20 mouse cellular contexts compared by ENCODE assay signal in the genomic region with DNA sequence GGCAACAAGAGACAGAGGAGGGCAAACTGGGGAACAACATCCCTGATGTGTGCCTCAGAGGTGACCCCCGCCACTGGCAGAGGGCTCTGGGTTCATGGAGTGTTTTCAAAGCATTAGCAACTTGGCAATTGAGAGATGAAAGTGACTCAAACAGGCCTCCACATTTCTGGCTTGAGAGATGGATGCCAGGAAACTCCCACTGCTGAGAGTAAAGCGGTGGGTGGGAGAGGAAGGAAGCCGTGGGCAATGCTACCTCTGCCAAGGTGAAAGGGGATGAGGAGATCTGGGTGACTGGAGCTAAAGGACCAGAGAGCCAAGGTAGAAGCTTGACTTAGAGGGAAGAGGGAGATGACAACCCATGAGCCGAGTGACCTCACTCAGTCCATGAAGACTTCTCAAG.
DNase-seq lines count a peak whose midpoint lies in the region; ATAC-seq and TF ChIP-seq lines count a peak whose summit lies in the region.
"Had no signal": no experiment of that assay in that cellular context is flagged by ENCODE, and none has a peak within 500 bp of the region (broad histone marks: within the 10 kb centered on the region; RNA-seq: fewer than 3 reads in every experiment).

No protein-coding gene starts in this region.

- H3K27ac ChIP-seq in left cerebral cortex, adult 2 months = no peak overlapping the region
- H3K27ac ChIP-seq: heart, adult 2 months; heart, embryonic 10.5 days; heart, embryonic 13.5 days; hindbrain, embryonic 12.5 days; hindbrain, embryonic 15.5 days had no signal

- H3K4me3 ChIP-seq in left cerebral cortex, adult 2 months = no peak overlapping the region
- H3K4me3 ChIP-seq: heart, adult 2 months; heart, embryonic 10.5 days; heart, embryonic 13.5 days; hindbrain, embryonic 12.5 days; hindbrain, embryonic 15.5 days had no signal

- no peak for TF ChIP-seq CTCF in left cerebral cortex, adult 2 months (IDR thresholded peaks at IDR 0.05)

- ATAC-seq in frontal cortex, adult (ENCODE audit: low TSS enrichment) = peak; percentile 74; the same call in 1 of the 2 replicates
- ATAC-seq in megakaryocyte, adult 5-6 weeks (ENCODE audit: poor library complexity, severe bottlenecking) = no peak
- ATAC-seq: activated CD4-positive, CD25-positive, alpha-beta regulatory T cell, adult 4 months; forebrain, embryonic 14.5 days; forebrain, postnatal 0 days had no signal

- intact Hi-C loops in left cerebral cortex, adult 2 months (cut with DNase I) = loop anchor here (5.0 kb wide), 1 partner anchor 83 kb away; no protein-coding TSS in a partner anchor

- DNase-seq in frontal cortex, postnatal 25 days (ENCODE audit: low spot score in 2 of 2) = no peak
- DNase-seq in left cerebral cortex, adult 18-20 months (ENCODE audit: low spot score in 2 of 2) = peak; percentile 19 to 28
- no peak for DNase-seq in left cerebral cortex, adult 2 months (ENCODE audit: extremely low spot score in 1 of 2, low spot score in 2 of 2)
- DNase-seq in brain, adult 2 months (ENCODE audit: low read depth, low spot score) = peak; percentile 32
- DNase-seq: adrenal gland, adult 8-10 months; adrenal gland, postnatal 25 days; cerebellum, adult 18-20 months; cerebellum, adult 9-10 months; cerebellum, postnatal 14 days; forebrain, postnatal 0 days; gastrocnemius, postnatal 25 days; heart, adult 2 months had no signal

Comparison
In these comparisons a context has a peak if more than half of its experiments do, and no peak if none do; other contexts are left out.
1. DNase-seq: peak in left cerebral cortex, adult 18-20 months (2 of 2) and brain, adult 2 months (single experiment); none in frontal cortex, postnatal 25 days (0 of 2) and left cerebral cortex, adult 2 months (0 of 2).